Mouse (Mus musculus) c-Kit-positive CD71-negative TER-119-negative erythroid progenitor cells, embryonic 14.5 days (primary cell): ENCODE results near the gene Magi3.

ENCODE experiments used
- DNase-seq: peaks from one replicate; pipeline ENCODE4 v3.0.0-alpha.2; 2013; ENCODE audit warnings: low read depth

Gene Magi3

GRCm38 (mm10) chr3:104189823-104190222, 30.4 kb downstream of the Magi3 start:
- DNase-seq: no peak

DNA sequence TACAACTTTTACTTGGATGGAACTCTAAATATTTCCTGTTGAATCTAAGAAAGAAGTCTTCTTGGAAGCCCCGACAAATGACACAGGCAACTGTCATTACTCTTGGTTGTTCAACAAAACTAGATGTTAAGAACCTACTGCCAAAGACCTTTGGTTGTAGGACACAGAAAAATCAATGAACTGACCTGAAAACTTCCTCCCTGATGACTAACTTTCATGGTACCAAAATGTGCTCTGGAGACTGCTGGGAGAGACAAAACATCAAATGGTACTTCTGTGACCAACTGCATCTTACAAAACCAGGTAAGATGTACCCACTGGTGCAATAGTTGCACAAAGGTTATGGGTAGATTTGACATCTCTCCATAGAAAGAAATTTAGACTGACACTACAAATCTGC, 30.9 kb downstream of the Magi3 start:
- DNase-seq: no peak

DNA sequence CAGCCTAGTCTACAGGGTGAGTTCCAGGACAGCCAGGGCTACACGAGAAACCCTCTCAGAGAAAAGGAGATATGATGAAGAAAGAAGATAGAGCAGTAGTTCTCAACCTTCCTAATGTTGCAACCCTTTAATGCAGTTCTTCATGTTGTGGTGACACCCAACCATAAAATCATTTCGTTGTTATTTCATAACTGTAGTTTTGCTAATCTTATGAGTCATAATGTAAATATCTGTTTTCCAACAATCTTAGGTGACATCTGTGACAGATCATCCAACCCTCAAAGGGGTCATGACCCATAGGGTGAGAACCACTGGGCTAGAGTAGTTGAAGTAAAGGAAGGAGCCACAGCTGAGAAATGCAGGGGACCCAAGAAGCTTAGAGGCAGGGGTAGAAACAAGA, 35.9 kb downstream of the Magi3 start:
- no peak for DNase-seq

GRCm38 (mm10) chr3:104183656-104184055, 36.5 kb downstream of the Magi3 start:
- no peak for DNase-seq

DNA sequence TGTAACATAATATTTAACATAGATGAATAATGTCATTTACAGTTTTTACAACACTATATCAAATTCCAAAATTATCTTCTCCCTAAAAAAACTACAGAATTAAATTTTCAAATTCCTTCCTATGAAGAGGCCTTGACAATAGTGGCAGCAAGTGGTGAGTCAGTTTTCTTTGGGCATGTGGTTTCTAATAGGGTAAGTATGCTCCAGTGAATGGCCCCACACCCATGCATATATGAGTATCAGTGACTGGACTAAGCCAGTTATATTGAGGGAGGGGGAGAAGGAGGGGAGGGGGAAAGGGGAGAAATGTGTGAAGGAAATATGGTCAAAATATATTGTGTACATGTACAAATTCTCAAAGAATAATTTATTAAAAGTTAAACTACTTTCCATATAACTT, 37.5 kb downstream of the Magi3 start:
- DNase-seq: no peak

- DNase-seq: no peak
Measured at GRCm38 (mm10) chr3:104161347-104161746, 58.8 kb downstream of the Magi3 start.

- no peak for DNase-seq
Measured at GRCm38 (mm10) chr3:104160603-104161002, 59.6 kb downstream of the Magi3 start.

GRCm38 (mm10) chr3:104150146-104150545, 70.0 kb downstream of the Magi3 start:
- no peak for DNase-seq

DNA sequence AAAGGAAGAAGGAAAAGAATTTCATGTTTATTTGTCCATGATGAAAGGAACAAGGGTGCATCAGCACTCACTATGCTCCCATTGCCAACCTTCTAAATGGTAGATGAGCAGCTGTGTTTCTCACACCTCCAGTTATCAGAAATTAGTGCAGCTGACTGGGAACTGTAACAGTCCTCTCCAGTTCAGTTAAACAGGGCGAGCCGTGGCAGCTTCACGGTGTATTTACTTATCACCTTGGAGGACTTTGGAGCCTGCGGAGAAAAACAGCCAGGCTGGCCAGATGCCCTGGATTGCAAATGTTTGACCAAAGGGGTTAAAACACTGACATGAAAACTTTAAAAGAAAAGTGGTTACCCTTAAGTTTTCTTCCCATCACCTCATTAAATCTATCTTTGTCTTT, 77.8 kb downstream of the Magi3 start:
- no peak for DNase-seq

GRCm38 (mm10) chr3:104138953-104139450, 81.2 kb downstream of the Magi3 start:
- DNase-seq: no peak

- no peak for DNase-seq
Measured at GRCm38 (mm10) chr3:104125628-104126027, 94.5 kb downstream of the Magi3 start.

GRCm38 (mm10) chr3:104123846-104124245, 96.3 kb downstream of the Magi3 start:
- DNase-seq: no peak

- DNase-seq: no peak
Measured at GRCm38 (mm10) chr3:104109478-104109877, 110.7 kb downstream of the Magi3 start.

GRCm38 (mm10) chr3:104104942-104105341, 115.2 kb downstream of the Magi3 start:
- peak; percentile 32 for DNase-seq

GRCm38 (mm10) chr3:104101721-104102120, 118.5 kb downstream of the Magi3 start:
- DNase-seq: no peak

DNA sequence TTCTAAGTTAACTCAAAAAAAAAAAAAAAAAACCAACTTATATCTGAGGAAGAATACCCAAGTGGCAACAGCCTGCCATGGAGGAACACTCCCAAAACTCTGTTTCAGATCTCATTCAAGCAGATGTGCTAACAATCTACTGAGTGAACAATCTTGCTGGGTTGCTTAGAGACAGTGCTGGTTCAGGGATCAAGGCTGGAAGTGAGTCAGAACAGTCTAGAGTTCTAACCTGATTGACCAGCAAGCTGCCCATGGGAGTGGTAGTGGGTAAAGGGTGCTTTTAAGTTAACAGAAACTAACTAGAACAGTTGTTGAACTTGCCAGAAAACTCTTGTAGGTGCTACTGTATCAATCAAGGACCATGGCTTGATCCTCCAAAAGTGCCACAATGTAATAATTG, 118.9 kb downstream of the Magi3 start:
- DNase-seq: no peak

DNA sequence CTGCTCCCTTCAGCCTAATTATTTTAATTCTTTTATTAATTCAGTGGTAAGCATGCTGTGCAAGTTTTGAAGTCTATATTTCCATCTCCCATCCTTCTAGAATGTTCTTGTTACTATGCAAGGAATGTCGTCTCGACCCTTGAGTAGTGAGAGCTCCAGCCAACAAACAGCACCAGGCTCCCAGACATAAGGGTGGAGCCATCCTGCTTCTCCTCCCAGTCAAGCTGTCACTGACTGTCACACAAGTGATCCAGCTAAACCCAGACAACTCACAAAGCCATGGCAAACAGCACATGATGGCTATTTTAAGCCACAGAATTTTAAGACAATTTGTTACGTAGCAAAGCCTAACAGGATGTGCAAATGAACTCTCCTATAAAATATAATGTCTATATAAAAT, 124.2 kb downstream of the Magi3 start:
- no peak for DNase-seq

DNA sequence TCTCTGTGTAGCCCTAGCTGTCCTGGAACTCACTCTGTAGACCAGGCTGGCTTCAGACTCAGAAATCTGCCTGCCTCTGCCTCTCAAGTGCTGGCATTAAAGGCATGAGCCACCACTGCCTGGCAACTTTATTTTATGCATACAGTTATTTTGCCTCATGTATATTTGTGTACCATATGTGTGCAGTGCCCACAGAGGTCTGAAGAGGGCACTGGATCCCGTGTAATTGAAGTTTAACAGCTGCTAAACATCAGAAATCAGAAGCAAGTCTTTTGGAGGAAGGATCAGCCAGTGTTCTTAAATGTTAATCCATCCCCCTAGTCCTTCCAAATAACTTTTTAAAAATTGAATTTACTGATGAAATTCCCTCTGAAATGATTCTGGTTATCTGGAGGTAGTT, 125.5 kb downstream of the Magi3 start:
- DNase-seq: no peak

DNA sequence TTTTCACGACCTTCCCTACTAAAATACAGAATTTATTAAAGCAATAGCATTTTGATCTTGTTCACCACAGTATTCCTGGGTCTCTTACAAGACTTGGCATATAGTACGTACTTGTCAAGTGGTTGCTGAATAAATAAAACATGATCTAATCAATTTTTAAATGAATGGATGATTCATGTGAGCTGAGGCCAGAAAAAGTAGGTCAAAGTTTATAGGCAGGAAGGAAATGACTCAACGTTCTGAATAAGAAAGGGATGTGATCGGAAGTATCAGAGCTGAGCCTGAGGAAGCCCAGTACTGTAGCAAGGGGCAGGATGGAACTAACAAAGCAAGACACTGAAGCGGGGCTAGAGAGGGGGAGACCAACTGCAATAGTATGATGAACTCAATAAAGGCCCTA, 127.4 kb downstream of the Magi3 start:
- DNase-seq: no peak

DNA sequence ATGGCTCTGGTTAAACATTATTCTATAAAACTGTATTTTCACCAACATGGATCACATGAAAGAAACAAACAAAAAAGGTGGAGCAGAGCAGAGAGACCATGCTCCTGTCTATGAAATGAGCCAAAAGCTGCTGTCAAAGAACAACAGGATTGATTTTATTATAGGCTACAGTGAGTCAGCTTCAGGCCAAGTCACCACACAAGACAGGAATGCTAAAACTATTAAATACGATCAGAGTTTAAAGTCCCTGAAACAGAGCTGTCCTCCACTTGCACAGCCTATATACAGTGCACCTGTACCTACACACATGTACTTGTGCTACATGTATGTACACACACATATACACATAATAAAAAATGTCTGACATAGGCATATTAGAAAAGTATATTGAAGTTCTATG, 138.1 kb downstream of the Magi3 start:
- DNase-seq: no peak

GRCm38 (mm10) chr3:104078725-104079124, 141.4 kb downstream of the Magi3 start:
- DNase-seq: no peak

DNA sequence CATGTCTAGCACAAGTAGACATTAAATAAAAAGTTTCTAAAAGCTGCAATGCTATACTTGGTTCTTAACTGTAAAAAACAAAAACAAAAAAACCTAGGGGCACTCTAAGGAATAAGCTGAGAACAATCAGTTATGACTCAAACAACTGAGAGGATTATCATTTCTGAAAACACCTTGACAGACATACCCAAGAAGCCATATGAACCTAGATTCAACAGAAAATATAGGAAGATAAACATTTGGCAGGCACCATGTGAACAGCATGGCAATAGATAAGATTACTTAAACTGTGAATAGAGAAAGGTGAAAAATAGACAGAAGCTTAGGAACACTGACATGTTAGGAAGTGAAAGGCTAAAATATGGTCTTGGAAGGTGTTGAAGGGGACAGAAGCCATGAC, 150.8 kb downstream of the Magi3 start:
- no peak for DNase-seq

- no peak for DNase-seq
Measured at GRCm38 (mm10) chr3:104059001-104059622, 161.1 kb downstream of the Magi3 start.

DNA sequence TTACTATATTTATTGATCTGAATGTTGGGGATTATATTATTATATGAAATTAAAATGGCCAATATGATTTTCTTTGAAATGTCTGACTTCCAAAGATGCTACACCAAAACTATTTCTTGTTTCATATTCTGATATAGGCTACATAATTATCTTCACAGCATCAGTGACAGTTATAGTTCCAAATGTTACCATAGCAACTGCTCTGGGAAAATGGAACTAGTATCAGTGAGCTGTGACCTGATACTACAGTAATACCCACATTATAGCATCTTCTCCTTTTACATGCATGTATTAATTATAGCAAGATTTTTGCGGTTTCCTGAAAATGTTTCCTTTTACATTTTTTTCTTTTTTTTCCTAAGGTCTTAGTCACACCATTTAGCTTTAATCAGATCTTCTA, 187.4 kb downstream of the Magi3 start:
- no peak for DNase-seq

DNA sequence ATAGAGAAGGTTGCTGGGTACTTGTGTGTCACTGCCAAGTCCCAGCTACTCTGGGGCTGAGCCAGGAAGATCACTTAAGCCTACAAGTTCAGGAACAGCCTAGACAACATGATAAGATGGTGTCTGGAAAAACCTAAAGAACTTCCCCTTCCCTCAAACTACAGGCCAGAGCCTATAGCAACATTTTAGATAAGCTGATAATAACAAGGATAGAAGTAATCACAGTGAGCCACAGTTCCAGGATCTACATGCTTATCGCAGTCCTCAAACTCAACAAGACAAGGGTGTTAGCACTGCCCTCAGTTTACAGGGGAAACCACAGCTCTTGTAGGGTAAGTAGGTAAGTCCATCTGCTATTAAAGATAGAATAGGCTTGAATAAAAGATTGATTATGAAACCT, 188.1 kb downstream of the Magi3 start:
- DNase-seq: no peak
